Mouse (Mus musculus): ENCODE results near the gene Angptl8. TPM values are rescaled to one million over a fixed set of nuclear protein-coding genes. Genes with fewer than 3 reads are reported as not detected.

Angptl8 gene
- total RNA-seq, 2 experiments from 2014 or later: 0.26 TPM; not detected in 1

DNA sequence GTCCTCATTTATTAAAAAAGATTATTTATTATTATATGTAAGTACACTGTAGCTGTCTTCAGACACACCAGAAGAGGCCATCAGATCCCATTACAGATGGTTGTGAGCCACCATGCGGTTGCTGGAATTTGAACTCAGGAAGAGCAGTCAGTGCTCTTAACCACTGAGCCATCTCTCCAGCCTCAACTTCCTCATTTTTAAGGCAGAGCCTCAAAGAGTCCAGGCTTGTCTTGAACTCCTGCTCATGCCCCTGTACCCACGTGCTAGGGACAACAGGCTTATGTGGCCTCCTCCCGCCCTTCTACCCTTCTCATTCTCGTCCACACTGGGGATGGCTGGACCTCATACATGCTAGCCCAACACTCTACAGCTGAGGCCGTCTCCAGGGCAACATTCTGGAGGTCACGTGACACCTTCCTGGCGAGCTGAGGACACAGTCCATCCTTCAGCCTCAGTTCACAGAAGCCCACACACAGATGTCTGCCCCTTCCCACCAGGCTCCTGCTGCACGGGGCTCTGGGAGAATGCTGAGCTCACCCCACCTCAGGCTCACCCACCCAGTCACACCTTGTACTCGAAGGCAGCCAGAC lies 18.5 kb upstream of the Angptl8 start:
- DNase-seq (ENCODE audit: low spot score): no peak

DNA sequence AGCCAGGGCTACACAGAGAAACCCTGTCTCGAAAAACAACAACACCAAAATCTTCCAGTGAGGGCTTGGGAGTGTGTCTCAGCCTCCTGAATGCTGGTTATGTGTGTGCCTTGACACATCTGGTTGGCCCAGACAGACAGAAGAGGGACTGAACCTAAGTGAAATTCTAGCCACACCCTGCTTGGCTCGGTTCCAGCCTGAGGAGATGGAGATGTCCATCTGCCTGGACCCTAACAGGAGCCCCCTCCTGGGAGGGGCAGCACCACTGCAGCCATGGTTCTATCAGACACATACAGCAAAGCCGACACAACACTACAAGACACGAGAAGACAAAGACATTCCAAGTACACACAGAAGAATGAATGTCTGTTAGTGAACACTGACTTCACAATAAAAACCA lies 17.2 kb upstream of the Angptl8 start:
- no peak for DNase-seq (ENCODE audit: low spot score)

GRCm38 (mm10) chr9:21818561-21818960 lies 16.7 kb upstream of the Angptl8 start:
- no peak for DNase-seq (ENCODE audit: low spot score)

DNA sequence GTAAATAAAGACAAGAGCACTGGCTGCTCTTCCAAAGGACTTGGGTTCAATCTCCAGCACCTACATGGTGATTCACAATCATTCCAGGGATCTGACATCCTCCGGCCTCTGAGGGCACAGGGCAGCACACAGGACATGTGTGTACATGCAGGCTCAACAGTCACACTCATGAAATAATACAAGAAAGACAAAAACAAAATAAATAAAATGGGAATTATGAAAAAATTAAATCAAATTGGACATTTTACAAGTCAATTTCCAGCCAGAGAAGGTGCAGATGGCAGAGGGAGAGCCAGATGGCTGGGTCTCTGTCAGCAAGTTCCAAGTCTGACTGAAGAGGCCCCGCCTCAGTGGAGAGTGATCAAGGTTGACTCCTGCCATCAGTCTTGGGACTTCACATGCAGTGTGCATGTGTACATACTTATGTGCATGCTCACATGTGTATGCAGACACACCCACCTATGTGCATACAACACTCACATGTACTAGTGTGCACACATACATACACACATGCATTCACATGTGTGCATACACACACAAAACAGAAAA lies 16.1 kb upstream of the Angptl8 start:
- DNase-seq (ENCODE audit: low spot score): no peak

GRCm38 (mm10) chr9:21820183-21820582 lies 15.1 kb upstream of the Angptl8 start:
- DNase-seq (ENCODE audit: low spot score): no peak

GRCm38 (mm10) chr9:21822686-21823085 lies 12.6 kb upstream of the Angptl8 start:
- DNase-seq (ENCODE audit: low spot score): no peak

DNA sequence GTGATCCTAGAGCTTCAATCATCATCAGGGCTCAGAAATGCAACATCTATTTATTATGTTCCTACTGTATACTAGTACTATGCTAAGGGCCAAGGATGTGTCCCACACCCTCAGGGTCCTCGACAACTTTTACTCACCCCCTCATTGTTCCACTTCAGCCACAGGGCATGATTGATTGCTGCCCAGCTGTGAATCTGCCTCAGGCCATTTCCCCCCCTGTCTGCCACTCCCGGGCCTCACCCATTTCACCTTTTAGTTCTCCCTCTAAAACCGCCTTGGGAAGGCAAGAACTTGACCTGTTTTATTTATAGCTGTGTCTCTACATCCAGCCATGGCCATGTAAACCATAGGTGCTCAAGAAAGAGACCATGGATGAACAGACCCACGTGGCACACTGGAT lies 11.4 kb upstream of the Angptl8 start:
- no peak for DNase-seq (ENCODE audit: low spot score)

DNA sequence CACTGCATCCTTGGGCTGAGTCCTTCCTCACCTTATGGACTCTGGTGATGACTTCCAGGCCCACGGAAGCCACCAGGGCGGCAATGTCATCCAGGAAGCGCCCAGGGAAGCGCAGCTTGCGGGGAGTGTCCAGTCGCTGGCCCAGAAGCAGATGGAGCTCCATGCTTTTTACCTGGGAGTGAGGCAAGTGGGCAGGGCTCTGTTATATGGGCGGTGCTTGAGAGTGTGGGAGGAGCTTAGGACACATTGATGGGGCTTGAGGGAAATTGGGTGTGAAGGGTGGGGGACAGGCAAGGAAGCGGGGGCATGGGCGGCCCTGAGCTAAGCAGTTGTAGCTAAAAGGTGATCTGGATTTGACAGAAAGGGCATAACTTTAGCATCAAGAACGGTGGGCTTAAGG lies 10.9 kb upstream of the Angptl8 start:
- DNase-seq (ENCODE audit: low spot score): no peak

DNA sequence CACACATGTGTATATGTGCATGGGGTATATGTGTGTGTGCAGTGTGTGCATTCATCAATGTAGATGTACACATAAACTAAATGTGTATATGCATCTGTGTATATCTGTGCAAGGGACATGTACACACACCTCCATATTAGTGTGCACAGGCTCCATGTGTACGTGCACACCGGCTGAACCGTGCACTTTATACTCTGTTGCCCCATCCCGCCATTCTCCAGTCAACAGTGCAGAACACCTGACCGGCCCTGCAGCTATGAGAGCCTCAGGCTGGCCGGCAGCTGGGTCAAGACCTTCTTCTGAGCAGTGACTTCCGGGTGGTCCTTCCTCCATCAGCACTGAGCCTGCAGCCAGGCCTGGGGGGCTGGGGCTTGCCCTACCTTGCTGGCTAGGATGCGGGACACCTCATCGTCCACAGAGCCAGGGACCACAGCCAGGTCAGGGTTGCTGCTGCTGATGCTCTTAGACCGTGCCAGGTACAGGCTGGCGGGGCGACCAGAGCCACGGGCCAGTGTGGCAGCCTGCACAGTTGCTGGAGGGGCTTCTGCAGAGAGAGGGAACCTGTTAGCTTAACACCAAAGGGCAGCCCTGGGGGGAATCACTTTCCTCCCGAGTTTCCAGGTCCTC lies 5.4 kb upstream of the Angptl8 start:
- DNase-seq (ENCODE audit: low spot score): no peak

- DNase-seq (ENCODE audit: low spot score): no peak
Observed at GRCm38 (mm10) chr9:21830461-21830850, 4.9 kb upstream of the Angptl8 start.

DNA sequence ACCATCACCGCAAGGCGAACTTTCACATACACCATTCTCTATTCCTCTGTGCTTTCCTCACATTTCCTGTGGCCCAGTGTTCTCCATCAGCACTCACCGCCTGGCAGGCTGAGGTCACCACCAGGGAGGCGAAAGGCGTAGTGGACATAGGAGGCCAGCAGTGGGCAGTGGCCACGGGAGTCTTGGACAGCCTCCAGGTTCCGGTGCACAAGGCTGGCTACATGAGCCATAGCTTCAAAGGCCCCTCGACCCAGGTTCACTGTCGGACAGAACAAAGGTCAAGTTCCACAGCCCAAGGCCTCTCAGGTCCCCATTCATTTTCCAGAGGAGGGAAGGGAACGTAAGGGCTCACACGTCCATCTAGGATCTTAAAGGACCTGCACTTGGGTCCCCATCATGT lies 4.4 kb upstream of the Angptl8 start:
- no peak for DNase-seq (ENCODE audit: low spot score)

DNA sequence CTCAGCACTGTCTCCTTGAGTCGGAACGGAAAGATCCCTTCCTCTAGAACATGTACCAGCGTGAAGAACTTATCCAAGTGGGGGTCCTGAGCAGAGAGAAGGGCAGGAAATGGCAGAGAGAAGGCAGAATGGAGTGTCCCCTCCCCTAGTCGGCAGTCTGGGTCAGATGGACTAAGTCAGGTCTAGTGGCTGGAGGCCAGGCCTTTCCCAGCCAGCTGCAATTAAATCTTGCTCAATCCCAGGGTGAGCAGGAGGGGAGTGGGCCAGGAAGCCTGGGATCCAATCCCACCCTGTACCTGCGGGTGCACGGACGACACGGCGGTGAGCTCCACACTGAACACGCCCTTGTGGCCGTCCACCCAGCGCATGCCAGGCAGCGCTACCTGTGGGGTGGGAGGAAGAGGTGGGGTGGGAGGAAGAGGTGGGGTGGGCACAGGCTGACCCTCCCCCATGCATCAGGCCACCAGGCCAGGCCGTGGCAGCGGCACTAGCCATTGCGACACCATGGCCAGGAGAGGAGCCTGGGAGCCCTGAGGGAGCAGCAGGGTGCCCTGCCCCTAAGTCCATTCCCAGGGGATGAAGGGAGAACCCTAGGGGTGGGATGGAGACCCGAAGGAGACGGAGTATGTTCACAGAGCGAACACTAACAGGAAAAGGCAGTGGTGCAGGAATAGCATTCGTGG lies 3.6 kb upstream of the Angptl8 start:
- DNase-seq (ENCODE audit: low spot score): no peak

DNA sequence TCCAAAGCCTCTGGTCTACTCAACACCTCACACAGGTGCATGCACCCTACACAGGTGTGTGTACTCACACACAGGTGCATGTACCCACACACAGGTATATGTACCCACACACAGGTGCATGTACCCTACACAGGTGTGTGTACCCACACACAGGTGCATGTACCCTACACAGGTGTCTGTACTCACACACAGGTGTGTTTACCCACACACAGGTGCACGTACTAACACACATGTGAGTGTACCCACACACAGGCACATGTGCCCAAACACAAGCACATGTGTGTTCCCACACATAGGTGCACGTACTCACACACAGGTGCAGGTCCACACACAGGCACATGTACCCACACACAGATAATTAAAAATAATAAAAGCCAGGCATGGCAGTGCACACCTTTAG lies 2.4 kb downstream of the Angptl8 start:
- DNase-seq (ENCODE audit: low spot score): no peak

DNA sequence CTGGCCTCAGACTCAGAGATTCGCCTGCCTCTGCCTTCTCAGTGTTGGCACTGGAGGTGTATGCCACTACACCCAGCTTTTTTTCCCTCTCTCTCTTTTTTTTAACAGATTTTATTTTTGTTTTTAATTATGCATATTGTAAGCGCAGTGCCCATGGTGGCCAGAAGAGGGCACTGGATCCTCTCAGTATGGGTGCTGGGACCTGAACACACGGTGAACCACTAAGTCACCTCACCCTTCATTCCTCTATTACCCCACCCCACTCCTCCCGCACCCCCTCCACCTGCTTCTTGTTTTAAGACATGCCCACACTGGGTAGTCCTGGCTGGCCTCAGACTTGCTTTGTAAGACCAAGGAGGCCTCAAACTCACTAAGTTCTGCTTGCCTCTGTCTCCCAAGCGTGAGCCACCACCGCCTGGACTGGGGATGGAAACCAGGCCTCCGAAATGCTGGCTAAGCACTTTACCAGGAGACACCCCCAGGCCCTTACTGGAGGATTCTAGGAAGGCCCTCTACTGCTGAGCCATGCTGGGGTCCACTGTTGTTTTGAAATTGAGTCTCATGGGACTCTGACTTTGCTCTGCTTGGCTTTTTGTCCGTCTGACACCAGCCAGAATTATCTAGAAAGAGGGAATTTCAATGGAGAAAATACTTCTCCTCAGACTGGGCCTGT lies 4.9 kb downstream of the Angptl8 start:
- DNase-seq (ENCODE audit: low spot score): peak; percentile 28

GRCm38 (mm10) chr9:21841340-21841739 lies 6.0 kb downstream of the Angptl8 start:
- DNase-seq (ENCODE audit: low spot score): no peak

DNA sequence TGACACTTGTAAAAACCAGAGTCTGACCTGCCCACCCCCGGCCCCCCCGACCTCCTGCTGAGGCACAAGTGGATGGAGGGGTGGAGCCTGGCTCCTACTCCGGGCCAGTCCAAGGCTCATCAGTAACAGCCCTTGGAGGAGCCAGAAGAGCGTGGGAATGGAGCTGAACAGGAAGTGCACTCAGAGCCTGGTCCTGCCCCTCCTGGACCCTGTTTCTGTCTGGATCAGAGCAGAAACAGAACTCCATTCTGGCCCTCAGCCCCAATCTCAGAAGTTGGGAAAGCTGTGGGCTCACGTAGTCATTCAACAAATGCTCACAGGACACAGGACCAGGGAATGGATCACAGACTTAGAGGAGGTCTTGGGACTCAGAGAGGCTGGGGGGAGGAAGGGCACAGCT lies 7.1 kb downstream of the Angptl8 start:
- DNase-seq (ENCODE audit: low spot score): peak; percentile 45

DNA sequence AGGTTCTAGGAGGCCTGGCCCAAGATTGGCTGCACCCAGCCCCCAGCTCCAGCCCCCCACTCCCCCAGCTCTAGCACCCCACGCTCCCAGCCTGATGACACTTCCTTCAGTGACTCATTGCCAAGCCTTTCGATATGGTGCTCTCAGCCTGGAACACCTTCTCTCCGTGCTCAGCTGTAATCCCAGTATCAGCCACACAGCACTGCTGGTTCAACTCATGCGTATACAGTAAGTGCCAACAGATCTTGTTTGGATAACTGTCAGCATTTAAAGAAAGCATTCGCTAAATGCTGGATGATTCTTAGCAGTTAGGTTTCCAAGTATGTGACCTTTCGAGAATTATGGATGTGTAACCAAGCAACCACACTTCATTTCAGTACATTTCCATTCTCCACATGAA lies 7.8 kb downstream of the Angptl8 start:
- DNase-seq (ENCODE audit: low spot score): no peak

DNA sequence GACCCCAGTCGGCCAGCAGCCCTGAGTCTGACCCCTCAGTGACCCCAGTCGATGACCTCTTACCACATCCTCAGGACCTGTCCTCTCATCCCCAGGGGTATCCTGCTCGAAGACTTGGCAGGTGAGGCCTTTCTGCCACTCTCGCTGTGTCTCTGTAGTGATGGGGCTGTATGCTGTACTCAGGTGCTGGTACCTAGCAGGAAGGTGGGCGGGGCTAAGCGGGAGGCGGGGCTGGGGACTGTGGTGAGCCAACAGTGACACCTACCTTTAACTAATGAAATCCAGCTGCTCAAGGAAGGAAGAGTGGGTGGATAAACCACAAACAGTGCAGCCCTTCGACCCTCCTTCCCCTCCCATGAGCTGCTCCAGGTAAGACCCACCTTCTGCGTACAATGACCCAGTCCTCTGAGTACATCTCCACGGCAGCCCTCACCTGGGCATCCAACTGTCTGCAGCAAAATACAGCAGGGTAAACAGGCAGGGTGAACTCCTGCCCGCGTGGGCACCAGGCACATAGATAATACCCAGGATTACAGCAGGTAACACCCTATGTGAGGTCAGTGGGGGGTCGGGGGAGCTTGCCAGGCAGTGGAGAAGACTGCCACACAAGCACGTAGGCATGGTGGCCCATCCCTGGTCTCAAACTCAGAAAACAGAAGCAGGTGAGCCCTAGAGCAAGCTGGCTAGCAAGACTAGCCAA lies 10.2 kb downstream of the Angptl8 start:
- DNase-seq (ENCODE audit: low spot score): no peak

- DNase-seq (ENCODE audit: low spot score): peak; percentile 57
Observed at GRCm38 (mm10) chr9:21846755-21847341, 11.5 kb downstream of the Angptl8 start.

- DNase-seq (ENCODE audit: low spot score): no peak
Observed at GRCm38 (mm10) chr9:21847425-21847824, 12.1 kb downstream of the Angptl8 start.

DNA sequence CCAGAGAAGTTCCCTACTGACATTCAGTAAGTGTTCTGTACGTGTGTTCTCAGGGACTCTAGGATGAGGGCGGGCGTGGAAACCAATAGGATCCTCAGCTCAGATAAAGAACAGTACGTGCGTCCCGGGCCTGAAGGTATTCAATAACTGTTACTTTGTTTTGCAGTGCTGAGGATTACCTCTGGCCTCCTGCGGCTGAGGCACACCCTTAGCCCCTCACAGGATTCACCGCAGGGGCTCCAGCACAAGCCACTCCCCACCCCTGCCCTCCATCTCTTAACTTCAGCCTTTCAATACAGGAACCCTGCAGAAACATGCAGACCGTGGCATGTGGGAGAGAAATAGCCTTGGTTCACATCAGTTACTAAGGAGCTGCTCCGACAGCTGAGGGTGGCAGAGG lies 12.6 kb downstream of the Angptl8 start:
- DNase-seq (ENCODE audit: low spot score): no peak
